Mouse (Mus musculus) liver, adult (tissue): ENCODE measurements around the gene Bcl11b.

Experiments used
- GATA4 ChIP-seq: IDR thresholded peaks from 2 replicates; pipeline ENCODE4 v1.6.1; 2014; ENCODE audit warnings: mild to moderate bottlenecking, low read length; ENCODE audit not compliant: insufficient replicate concordance

The Bcl11b gene

GRCm38 (mm10) chr12:108003483-108003882 is at the start of gene Bcl11b:
Gene Bcl11b (minus strand): TSS chr12:108003602.
- no peak for TF ChIP-seq GATA4

DNA sequence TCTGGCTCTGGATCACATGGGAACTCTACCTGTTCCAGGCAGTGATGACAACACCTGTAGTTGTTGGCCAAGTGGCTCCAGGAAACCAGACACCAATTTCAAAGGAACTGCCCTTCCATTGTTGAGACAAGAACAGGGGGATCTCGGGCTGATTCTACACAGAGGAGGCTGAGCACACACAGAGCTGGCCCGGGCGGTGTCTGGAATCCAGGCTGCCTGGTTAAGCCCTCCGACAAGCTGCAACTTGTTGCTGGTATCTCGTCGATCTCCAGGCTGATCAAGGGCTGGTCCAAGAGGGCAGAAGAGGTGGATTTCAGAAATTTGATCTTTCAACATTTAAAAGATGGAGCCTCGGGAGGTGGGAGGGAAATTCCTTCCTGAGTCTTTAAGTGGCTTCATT is 47.6 kb upstream of the Bcl11b start:
- TF ChIP-seq GATA4: no peak

GRCm38 (mm10) chr12:108049625-108050024 is 46.2 kb upstream of the Bcl11b start:
- no peak for TF ChIP-seq GATA4

DNA sequence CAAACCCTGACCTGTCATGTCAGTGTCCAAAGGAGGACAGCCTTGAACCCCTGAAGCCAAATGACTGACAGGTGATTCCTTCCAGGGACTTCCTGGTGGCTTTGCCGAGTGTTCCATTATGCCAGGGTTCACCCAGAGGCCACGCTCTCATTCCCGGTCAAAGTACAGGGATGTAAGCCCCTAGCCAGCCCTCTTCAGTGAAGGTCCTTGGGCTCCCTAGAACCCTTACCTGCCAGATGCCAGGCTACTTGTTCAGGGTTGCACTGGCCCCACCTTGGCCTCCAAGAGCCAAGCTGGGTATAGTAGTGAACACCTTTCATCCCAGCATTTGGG is 38.8 kb upstream of the Bcl11b start:
- no peak for TF ChIP-seq GATA4

DNA sequence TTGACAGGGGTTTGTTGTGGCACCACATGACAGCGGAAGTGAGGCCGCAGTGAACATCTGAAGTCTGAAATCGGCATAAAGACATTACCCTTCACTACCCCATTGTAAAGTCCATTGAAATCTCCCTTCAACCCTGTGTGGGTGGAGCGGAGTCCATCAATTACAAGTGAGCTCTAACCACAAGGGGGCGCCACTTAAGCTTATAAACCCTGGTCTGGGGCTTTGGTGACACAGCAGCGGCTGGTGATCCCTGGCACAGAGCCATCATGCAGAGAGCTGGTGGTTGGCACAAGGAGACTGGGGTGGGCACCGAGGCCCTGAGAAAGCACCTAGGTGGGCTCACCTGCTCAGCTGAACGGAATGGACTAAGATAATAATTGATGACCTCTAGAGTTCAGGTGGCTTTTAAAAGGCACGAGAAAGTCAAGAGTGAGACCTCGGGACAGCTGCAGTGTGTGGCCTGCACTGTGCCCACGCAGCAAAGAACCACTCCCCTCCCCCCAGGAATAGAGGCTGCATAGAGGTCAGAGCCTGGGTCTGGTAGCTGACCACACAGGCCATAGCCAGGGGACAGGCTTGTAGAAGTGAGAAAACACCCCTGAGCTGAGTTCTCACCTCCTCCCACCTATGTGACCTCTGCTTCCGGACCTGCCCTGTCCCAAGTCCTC is 38.3 kb upstream of the Bcl11b start:
- no peak for TF ChIP-seq GATA4

DNA sequence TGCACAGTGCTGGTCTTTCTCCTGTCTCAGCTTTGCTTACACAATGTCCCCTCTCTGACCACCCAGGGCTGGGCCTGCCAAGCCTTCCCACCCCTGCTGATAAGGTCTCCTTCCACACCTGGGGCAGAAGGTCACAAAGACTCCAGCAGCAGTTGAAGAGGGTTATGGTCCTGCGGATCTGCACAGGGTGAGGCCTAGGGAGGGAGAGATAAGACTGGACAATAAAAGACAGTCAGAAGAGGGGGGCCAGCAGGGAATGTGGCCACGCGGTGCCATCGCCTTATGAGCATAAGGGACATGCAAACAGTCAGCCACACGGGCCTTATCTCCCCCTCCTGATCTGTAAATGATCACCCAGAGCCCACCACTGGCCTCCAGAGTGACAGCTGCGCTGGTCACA is 34.0 kb upstream of the Bcl11b start:
- no peak for TF ChIP-seq GATA4

DNA sequence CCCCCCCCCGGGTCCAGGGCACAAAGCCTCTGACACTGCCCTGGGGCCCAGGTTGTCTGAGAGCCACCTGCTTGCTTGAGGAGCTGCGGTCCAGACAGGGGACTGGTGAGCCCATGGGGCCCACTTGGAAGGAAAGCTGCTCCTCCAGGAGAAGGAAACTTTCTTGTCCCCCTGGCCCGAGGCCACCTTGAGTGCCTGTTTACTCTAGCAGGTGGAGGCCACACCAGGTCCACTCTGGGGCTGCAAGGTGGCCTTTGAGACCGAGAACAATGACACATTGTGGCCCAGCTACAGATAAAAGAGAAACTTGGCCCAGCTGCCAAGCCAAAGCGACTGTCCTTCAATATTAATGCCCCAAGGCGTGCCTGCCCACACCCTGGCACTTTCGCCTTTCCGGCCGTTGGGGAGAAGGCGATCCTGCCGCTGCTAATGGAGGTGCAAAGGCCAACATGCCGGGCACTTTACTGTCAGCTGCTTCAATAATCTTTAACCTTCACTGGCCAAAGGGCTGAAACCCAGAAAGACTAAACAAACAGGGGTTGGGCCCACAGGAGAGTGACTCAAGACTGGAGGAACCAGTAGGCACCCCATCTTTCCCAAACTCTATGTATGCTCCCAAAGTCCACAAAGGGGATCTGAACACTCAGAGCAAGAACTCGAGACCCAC is 32.1 kb upstream of the Bcl11b start:
- TF ChIP-seq GATA4: no peak

- no peak for TF ChIP-seq GATA4
Observed at GRCm38 (mm10) chr12:108022835-108023615, 19.6 kb upstream of the Bcl11b start.

- no peak for TF ChIP-seq GATA4
Observed at GRCm38 (mm10) chr12:108012003-108012402, 8.6 kb upstream of the Bcl11b start.

GRCm38 (mm10) chr12:108010346-108010745 is 6.9 kb upstream of the Bcl11b start:
- TF ChIP-seq GATA4: no peak

DNA sequence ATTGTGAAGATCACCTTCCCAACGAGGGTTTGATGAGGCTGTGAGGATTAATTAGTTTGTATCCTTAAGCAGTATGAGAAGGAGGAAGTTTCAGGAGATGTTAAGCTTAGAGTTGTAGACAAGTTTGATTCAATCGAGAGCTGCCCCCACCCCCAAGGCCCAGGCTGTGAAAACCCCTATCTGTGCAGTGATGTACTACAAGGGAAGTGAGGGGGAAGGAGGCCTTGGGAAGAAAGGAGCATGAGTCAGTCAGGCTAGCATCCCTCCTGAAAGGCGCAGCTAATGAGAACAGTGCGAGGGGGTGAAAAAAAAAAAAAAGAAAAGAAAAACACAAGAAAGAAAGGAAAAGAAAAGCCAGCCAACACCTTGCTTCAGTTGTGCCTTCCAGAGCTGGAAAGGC is 5.8 kb upstream of the Bcl11b start:
- no peak for TF ChIP-seq GATA4

DNA sequence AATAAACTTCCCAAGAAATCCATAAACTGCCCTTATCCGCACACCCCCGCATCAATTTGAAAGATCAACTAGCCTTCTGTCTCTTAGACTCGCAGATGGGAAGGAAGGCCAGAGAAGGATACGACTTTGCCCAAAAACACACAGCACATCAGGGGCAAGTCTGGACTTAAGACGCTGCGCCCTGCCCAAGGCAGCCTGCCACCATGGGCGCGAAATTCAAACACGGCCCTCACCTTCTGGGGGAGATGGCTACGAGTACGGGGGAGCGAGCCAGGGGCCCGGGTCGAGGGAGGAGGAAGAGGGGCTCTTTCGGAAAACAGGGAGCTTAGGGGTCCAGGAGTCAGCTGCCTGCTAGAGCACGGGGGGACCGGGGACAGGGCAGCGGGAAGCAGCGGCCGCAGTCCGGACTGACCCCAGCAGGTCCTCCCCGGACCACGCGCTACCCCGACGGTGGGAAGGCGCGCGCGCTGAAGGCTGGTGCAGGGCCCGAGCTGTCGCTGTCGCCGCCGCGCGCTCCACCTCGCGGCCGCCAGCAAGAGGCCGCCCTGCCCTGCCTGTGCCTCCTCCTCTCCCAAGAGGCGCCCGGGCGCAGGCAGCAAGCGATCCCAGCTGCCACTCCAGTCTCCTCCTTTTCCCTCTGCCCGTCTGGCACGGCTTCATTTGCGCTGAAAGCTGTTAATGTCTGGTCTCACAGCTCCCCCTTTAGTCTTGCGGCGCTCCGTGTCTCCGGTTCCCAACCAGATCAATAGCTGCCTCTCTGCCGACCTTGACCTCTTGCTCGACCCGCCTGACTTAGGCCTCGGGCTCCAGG is 2.6 kb upstream of the Bcl11b start:
- no peak for TF ChIP-seq GATA4

- no peak for TF ChIP-seq GATA4
Observed at GRCm38 (mm10) chr12:108005488-108005800, 2.0 kb upstream of the Bcl11b start.

DNA sequence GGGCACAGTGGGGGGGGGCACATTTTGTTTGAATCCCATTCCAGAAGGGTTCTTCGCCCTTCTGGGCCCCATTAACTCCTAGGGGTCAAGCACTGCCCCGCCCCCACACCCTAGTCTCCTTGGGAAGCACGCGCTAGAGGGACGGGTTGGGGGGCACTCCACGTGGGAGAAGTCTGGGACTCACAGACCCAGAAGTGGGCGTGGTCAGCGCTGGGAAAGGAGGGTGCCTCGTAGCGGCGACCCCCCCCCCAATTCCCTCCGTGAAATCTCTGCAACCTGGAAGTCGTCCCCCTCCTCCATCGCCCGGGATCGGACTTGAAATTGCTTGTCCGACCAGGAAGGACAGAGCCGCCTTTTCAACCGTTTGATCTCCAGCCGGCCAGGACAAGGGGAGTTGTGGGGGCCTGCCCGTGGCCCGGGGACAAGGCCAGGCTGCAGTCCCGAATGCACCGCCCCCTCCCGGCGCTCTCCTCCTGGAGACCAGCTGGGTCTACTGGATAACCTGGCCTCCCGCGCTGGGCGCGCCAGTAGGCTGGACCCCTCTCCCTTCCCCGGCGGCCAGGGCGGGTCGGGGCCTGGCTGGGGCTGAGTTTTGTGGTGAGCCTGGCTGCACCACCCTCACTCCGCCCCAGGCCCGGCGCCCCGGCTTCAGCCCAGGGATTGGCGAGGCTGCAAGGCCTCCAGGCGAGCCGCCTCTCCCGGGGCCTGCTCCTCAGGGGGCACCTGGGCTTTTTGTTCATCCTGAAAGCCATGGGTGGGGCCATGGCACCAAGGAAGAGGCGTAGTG is 1.5 kb upstream of the Bcl11b start:
- TF ChIP-seq GATA4: no peak

DNA sequence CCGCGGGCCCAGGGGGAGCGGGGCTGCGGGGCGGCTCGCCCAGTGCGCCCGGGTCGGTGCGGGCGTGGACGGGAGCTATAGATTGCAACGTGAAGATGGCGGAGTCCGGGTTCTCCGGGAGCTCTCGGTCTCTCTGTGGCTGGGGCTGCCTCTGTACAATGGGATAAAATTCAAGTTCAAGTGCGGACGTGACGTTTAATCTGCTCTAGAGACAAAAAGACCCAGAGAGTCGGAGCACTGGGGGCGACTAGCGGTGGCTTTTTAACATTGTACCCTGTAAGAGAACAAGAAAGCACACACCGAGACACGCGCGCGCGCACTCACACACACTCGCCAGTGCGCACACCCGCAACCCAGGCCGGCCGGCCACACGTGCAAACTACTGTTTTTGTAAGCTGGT is 526 bp upstream of the Bcl11b start:
- TF ChIP-seq GATA4: no peak

DNA sequence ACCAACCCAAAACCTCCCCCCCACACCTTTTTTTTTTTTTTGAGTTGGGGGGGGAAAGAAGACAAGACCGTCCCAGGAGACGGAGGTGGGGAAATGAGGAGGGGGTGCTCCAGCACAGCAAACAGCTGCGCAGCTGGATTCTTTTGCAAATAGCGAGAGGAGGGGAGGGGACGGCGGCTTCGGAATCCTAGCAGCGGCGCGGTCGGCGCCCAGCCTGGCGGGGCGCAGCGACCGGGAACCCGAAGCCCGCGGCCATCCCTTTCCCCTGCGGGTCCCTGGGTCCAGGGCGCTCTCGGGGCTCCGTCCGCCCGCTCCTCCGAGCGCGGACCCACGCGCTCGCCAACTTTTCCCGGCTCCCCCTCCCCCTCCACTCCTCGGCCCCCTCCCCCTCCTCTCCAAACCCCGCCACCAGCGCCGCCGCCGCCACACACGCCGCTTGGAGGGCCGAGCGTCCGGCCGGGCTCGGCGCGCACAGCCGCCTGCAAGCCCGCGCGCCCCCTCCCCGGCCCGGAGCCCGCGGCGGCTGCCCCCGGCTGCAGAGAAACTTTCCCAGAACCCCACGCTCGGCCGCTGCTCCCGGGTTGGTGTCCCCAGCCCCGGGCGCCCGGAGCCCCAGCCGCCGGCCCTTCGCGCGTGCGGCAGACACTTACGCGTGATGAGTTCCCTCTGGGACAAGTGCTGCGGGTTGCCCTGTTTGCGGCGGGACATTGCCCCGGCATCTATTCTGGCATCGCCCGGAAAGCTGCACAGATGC is 789 bp downstream of the Bcl11b start:
- no peak for TF ChIP-seq GATA4
